Mouse (Mus musculus): ENCODE measurements around the gene Barx1. TPM values are rescaled to one million over a fixed set of nuclear protein-coding genes. Genes with fewer than 3 reads are reported as not detected.

The Barx1 gene
- total RNA-seq, 4 experiments from 2014 or later: not detected

Other genes with a start within 250 kb of the Barx1 start
- gene Zfp169, start 149.5 kb upstream of the Barx1 start, total RNA-seq (2022): 1 to 10 TPM; 3.8 to 7.6 (median 5.4) TPM
- gene A830005F24Rik, start 149.4 kb upstream of the Barx1 start, total RNA-seq (2022): not detected
- 1 to 10 TPM; 4.7 to 5.9 (median 5.7) TPM for gene Ptpdc1, start 37.3 kb upstream of the Barx1 start, total RNA-seq (2022)
- gene Phf2, start 208.1 kb downstream of the Barx1 start, total RNA-seq (2022): 10 to 100 TPM; 26.8 to 31.5 (median 29.9) TPM

Measured in heart, adult 8-10 months (tissue).